Mouse (Mus musculus) heart, adult 2 months (tissue): Measurements from ENCODE around the gene Sik2. TPM values are rescaled to one million over a fixed set of nuclear protein-coding genes. Genes with fewer than 3 reads are reported as not detected.

Experiments
- DNase-seq, 2 experiments: peaks; one replicate each; pipeline ENCODE4 v3.0.0; 2021
- H3K27ac ChIP-seq: fragments of 200-600 bp; 2 replicates; pipeline ENCODE4 v1.8.1; 2022
- H3K27me3 ChIP-seq: fragments of 200-500 bp; 2 replicates; pipeline ENCODE4 v1.6.1; 2012; ENCODE audit warnings: mild to moderate bottlenecking, low read length, inconsistent platforms, mixed read lengths; ENCODE audit not compliant: control insufficient read depth, insufficient read depth
- H3K36me3 ChIP-seq: fragments of 200-500 bp; 2 replicates; pipeline ENCODE4 v1.6.1; 2012; ENCODE audit warnings: low read length, inconsistent platforms; ENCODE audit not compliant: control insufficient read depth, insufficient read depth
- H3K4me1 ChIP-seq: fragments of 200-500 bp; 2 replicates; pipeline ENCODE4 v1.6.1; 2011; ENCODE audit warnings: low read length; ENCODE audit not compliant: control insufficient read depth, insufficient read depth
- H3K4me3 ChIP-seq: fragments of 200-600 bp; 2 replicates; pipeline ENCODE4 v1.8.1; 2022
- H3K79me2 ChIP-seq: fragments of 200-500 bp; replicated peaks from 2 replicates; pipeline ENCODE4 v1.6.1; 2012; ENCODE audit warnings: mild to moderate bottlenecking, inconsistent platforms, low read length, moderate library complexity, mixed read lengths; ENCODE audit not compliant: control insufficient read depth, insufficient read depth
- H3K9ac ChIP-seq: fragments of 200-500 bp; 2 replicates; pipeline ENCODE4 v1.6.1; 2012; ENCODE audit warnings: low read depth, mild to moderate bottlenecking, control low read depth, inconsistent platforms, low read length, mixed read lengths
- CTCF ChIP-seq: fragments of 200-600 bp; IDR thresholded peaks from 2 replicates; pipeline ENCODE4 v1.8.1; 2022; ENCODE audit warnings: antibody characterized with exemption, mild to moderate bottlenecking, moderate library complexity
- EP300 ChIP-seq: fragments of 200-500 bp; IDR thresholded peaks from 2 replicates; pipeline ENCODE4 v1.6.1; 2011; ENCODE audit warnings: low read depth, low read length, control low read depth; ENCODE audit not compliant: insufficient read depth
- POLR2A ChIP-seq: fragments of 200-500 bp; IDR thresholded peaks from 2 replicates; pipeline ENCODE4 v1.6.1; 2011; ENCODE audit warnings: mild to moderate bottlenecking, low read depth, low read length, control low read depth; ENCODE audit not compliant: insufficient read depth
- WGBS: fragments of 180-500 bp; shearing (Covaris S2); methylation state at CpG from one replicate; pipeline ENCODE4 v1.1.7; 2018; 5-methylcytosine and 5-hydroxymethylcytosine counted together
- intact Hi-C: fragments of 180-260 bp; cut with DNase I; formaldehyde crosslinking; loops from one replicate; pipeline ENCODE4 v1.15.1; 2025
- polyA plus RNA-seq: library from polyadenylated mRNA; depleted of rRNA; stranded (reverse); fragments of >200 nt; gene quantifications from 2 replicates; pipeline ENCODE4 v1.2.3, GENCODE M21; 2012
- total RNA-seq, 2 experiments: library from RNA; stranded (reverse); gene quantifications; 2 replicates each; pipeline ENCODE4 v1.2.3; 2021

The Sik2 gene
- total and polyA plus RNA-seq, 3 experiments, result 14.6 to 26.9 (median 22.2) TPM

DNA sequence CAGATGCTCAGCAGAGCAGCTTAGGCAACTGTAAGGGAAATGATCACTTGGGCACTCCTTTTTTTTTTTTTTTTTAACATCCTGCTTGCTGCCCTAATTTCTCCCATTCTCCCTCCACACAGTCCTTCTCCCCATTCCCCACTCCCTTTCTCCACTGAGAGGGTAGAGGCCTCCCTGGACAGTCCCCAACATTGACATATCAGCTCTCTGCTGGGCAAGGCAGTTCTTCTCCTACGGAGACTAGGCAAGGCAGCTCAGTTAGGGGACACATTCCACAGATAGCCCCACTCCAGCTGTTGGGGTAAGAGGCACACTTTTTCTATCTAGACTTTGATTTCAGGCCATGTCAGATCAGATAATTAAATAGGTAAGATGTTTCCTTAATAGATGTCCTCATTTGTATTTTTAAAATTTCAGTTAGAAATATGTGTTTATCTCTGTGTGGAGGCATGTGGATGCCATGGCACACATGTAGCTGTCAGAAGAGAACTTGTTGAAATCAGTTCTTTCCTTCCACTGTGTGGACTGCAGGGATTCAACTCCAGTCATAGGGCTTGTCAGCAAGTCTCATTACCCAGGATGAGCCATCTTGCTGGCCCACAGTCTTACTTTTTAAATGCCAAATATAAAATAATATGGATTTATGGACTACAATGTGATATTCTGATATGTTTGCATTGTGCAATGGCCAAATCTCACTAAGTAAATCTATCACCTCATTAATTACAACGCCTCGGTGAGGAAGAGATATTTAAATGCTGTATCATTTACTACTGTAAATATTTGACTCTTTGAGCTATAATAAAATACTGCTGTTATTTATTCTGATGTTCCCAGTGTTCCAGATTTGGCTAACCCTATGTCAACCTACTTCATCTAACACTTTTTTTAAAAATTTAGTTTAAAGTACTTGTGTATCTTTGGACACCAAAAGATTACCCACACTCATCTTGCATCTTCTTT, 87.7 kb downstream of the Sik2 start:
- no peak overlapping the region for H3K9ac ChIP-seq
- H3K4me3 ChIP-seq, result no peak overlapping the region
- no peaks in the 10 kb centered on the region for H3K27me3 ChIP-seq
- TF ChIP-seq POLR2A (no peak), CTCF (no peak)
- H3K27ac ChIP-seq, result no peak overlapping the region
- peaks cover 2% of the 10 kb centered on the region; the same call in 1 of the 2 replicates for H3K36me3 ChIP-seq
- H3K79me2 ChIP-seq, result no peaks in the 10 kb centered on the region
- DNase-seq, result no peak
- intact Hi-C loops, result no loop called here
- peaks cover 2% of the 10 kb centered on the region; the same call in 1 of the 2 replicates for H3K4me1 ChIP-seq
- 75% methylated on average over 3 of the region's 3 CpGs for WGBS

DNA sequence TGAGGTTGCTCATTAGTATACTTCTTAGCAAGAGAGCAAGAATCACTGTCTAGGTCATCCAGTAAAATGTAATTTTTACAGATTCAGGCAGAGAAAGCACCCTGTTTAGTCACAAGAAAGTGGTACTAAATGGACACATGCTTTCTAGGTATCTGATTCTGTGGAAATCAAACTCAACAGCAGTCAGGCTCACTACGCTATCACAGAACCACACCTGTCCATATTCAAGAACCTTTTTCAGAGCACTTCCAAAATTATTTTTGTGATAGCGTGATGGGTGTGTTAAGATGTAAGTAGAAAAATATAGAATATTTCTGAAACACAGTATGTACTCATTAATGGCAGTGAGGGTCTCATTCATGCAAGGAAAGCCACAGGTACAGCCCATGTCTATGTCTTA, 89.3 kb downstream of the Sik2 start:
- H3K4me1 ChIP-seq, result peaks cover 2% of the 10 kb centered on the region; the same call in 1 of the 2 replicates
- H3K36me3 ChIP-seq, result peaks cover 6% of the 10 kb centered on the region
- no peak overlapping the region for H3K4me3 ChIP-seq
- WGBS, result 99% methylated on average over 2 of the region's 2 CpGs
- intact Hi-C loops, result no loop called here
- H3K27me3 ChIP-seq, result no peaks in the 10 kb centered on the region
- no peak for TF ChIP-seq POLR2A
- no peak for TF ChIP-seq EP300
- TF ChIP-seq CTCF, result no peak
- H3K79me2 ChIP-seq, result no peaks in the 10 kb centered on the region
- H3K9ac ChIP-seq, result no peak overlapping the region
- no peak overlapping the region for H3K27ac ChIP-seq
- no peak for DNase-seq

DNA sequence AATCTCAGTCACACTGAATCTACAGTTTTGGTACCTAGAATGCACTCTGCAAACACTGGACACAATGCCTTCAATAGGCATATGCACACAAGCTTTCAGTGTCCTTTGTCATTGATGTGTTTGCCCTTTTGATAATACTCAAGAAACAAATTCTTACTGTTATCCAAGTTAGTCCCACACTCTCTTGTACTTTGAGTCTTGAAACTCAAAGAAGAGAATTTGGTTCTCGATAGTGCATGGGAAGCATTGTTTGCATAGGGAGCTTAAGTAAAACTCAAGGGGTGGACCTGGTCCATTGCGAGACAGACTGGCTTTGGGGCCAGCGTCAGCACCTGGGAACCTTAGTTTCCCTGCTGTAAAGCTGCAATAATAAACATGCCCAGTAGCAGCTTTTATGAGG, 90.7 kb downstream of the Sik2 start:
- H3K27me3 ChIP-seq, result no peaks in the 10 kb centered on the region
- WGBS, result 90% methylated on average over 3 of the region's 3 CpGs

DNA sequence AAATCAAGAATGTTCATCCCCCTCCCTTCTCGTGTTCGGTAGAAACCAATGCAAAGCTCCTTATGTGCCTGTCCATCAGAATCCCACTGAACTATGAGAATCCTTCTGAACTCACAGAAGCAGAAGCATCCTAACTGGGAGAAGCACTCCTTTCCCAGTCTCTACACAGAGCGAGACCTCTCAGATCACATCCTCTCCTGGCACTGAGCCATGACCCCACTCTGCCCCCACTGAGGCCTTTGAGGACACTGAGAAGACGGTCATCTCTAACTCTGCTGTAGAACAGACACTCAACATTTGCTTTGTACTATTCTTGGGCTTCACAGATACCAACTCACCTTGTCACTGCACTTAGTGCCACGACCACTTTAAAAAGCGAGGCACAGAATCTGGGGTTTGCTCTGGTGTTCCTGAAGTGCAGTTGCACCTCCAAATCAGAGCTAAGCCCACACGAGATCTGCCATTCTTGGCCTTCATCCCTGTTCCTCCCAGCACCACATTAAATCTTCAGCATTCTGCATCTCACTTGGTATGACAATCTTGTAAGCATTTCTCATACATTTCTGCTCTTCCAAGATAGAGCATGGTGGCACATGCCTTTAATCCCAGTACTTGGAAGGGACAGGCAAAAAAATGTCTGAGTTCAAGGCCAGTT, 96.9 kb downstream of the Sik2 start:
- H3K27me3 ChIP-seq, result no peaks in the 10 kb centered on the region
- H3K79me2 ChIP-seq, result no peaks in the 10 kb centered on the region
- intact Hi-C loops, result no loop called here
- H3K4me3 ChIP-seq, result no peak overlapping the region
- H3K36me3 ChIP-seq, result peaks cover 7% of the 10 kb centered on the region
- WGBS, result 66% methylated on average over 7 of the region's 7 CpGs
- no peak overlapping the region for H3K9ac ChIP-seq
- DNase-seq, result no peak
- no peak overlapping the region for H3K27ac ChIP-seq
- TF ChIP-seq EP300 (no peak), POLR2A (no peak), CTCF (no peak)
- H3K4me1 ChIP-seq, result no peaks in the 10 kb centered on the region

More for the DNA sequence above, 90.7 kb downstream of the Sik2 start:
- no peak for DNase-seq
- peaks cover 6% of the 10 kb centered on the region for H3K36me3 ChIP-seq
- no peak overlapping the region for H3K9ac ChIP-seq
- intact Hi-C loops, result no loop called here
- TF ChIP-seq POLR2A, result no peak
- H3K4me3 ChIP-seq, result no peak overlapping the region
- H3K79me2 ChIP-seq, result no peaks in the 10 kb centered on the region
- no peak overlapping the region for H3K27ac ChIP-seq
- H3K4me1 ChIP-seq, result peaks cover 2% of the 10 kb centered on the region; the same call in 1 of the 2 replicates

DNA sequence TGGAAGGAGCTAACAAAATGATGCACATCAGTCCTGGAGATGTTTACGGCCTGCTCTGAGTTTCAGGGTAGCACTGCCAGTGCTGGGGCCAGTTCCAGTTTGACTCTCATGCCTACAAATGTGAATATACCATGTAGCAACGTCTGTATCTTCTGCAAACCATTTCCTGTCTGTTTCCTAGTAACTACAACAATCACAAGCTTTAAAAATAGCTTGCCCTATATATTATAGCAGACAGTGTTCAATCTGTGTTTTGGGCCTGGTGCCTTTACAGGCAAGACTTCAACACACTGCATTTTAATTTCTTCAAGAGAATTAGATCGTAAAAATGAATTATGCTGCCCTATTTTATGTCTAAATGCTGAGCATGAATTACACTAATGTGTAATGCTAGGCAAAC, 103.6 kb downstream of the Sik2 start:
- Histone ChIP-seq H3K4me3 (no peak overlapping the region), H3K27me3 (no peaks in the 10 kb centered on the region), H3K36me3 (peaks cover 6% of the 10 kb centered on the region), H3K4me1 (peaks cover 8% of the 10 kb centered on the region), H3K27ac (no peak overlapping the region), H3K79me2 (no peaks in the 10 kb centered on the region), H3K9ac (no peak overlapping the region)
- no peak for TF ChIP-seq EP300
- TF ChIP-seq CTCF, result no peak
- TF ChIP-seq POLR2A, result no peak
- WGBS, result 51% methylated on average over 3 of the region's 3 CpGs
- intact Hi-C loops, result no loop called here
- no peak for DNase-seq

DNA sequence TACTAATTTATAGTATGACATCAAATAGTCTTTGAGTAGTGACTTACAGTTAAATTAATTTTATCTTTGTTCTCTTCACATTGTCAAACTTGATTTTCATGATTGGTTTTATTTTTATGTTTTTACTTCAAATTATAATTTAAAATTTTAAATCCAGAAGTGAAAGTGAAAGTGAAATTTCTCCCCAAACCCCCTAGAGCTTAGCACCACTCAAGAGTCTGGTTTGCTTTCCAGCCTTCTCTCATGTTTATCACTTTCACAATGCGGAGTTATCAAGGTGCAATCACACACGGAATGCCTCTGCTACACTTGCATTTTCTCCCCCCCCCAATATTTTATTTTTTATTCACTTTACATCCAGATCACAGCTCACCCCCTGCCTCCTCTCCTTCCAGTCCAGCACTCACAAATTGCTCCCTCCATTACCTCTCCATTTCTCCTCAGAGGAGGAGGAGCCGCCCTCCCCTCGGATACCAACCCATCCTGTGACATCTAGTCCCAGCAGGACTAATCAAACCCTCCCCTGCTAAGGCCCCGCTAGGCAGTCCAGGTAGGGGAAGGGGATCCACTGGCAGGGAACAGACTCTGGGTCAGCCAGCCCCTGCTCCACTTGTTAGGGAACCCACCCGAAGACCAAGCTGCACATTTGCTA, 104.6 kb downstream of the Sik2 start:
- H3K27ac ChIP-seq, result no peak overlapping the region
- intact Hi-C loops, result loop anchor here (5.0 kb wide), 1 partner anchor 37 kb away; no protein-coding TSS in a partner anchor

More for the DNA sequence above, 104.6 kb downstream of the Sik2 start:
- TF ChIP-seq EP300 (no peak), CTCF (no peak), POLR2A (no peak)
- H3K27me3 ChIP-seq, result no peaks in the 10 kb centered on the region
- H3K4me1 ChIP-seq, result peaks cover 10% of the 10 kb centered on the region
- WGBS, result 72% methylated on average over 6 of the region's 6 CpGs
- H3K79me2 ChIP-seq, result no peaks in the 10 kb centered on the region
- no peak for DNase-seq
- peaks cover 8% of the 10 kb centered on the region for H3K36me3 ChIP-seq
- no peak overlapping the region for H3K4me3 ChIP-seq
- no peak overlapping the region for H3K9ac ChIP-seq
